Mouse (Mus musculus) spleen, adult 2 months (tissue): ENCODE measurements around the gene Utp18.

ENCODE experiments used
- CTCF ChIP-seq: fragments of 200-500 bp; IDR thresholded peaks from 2 replicates; pipeline ENCODE4 v1.5.1; 2011; ENCODE audit warnings: mild to moderate bottlenecking, inconsistent platforms; ENCODE audit not compliant: insufficient read depth, insufficient read length, insufficient replicate concordance; ENCODE audit errors: extremely low read depth
- POLR2A ChIP-seq: fragments of 200-500 bp; IDR thresholded peaks from 2 replicates; pipeline ENCODE4 v1.6.1; 2011; ENCODE audit warnings: low read depth, low read length, inconsistent platforms

- no peak for TF ChIP-seq POLR2A
- TF ChIP-seq CTCF = no peak
Observed at GRCm38 (mm10) chr11:93911603-93912002, 26.0 kb upstream of the Utp18 start.
